Mouse (Mus musculus) MEL-GATA-1-ER (cell line): ENCODE results near the gene Gper1.

ENCODE experiments used
- DNase-seq: peaks from one replicate; pipeline ENCODE4 v3.0.0-alpha.2; 2012; ENCODE audit warnings: low read depth; ENCODE audit errors: extremely low read depth

Gene Gper1

DNA sequence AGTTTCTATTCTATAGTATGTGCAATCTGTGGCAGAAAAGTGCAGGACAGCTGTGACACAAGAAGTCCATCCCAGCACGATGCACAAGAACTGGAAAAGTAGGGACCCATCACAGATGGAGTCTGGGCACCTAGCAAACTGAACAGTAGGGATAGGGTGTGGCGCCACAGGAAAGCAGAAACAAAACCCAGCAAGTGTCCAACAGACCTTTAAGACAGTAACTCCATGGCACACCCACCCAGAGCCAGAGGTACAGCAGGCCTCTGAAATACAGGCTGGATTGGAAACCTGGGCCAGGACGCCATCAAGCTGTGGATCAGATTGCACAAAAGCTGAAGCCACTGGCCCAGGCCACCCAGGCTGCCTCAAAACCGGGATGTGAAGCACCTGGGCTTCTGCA, 20.0 kb downstream of the Gper1 start:
- DNase-seq = no peak

DNA sequence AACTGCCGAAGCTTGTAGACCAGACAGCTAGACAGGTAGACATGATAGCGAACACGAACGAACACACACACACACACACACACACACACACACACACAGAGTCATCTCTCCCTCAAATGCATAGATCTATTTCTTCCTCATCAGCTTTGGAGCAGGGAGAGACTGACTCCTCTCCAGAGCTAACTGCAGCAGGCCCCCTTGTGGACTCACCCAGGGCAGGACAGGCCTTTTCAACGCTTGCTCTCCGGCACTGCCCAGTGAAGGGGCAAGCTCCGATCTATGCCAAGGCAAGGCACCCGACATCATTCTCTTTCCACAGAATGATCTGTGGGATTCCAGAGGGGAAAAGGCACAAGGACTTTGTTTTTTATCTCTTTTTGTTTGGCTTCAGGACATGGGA, 22.3 kb downstream of the Gper1 start:
- DNase-seq = no peak

DNA sequence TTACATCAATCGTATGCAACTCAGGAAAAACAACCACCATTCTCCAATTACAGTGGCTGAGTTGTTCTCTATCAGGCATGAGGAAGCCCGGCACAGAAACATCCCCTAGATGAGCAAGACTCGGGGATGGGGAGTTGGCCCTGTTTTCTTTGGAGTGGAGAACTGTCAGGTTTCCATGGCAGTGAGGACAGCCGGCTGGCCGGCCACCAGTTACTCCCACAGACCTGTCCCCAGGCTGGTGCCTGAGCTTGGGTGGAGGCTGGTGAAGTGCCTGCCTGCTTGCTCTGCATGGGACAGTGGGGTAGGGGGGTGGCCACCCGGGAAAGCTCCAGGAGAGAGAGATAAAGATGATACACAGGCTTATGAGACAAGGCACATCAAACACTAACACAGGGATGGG, 25.1 kb downstream of the Gper1 start:
- no peak for DNase-seq

DNA sequence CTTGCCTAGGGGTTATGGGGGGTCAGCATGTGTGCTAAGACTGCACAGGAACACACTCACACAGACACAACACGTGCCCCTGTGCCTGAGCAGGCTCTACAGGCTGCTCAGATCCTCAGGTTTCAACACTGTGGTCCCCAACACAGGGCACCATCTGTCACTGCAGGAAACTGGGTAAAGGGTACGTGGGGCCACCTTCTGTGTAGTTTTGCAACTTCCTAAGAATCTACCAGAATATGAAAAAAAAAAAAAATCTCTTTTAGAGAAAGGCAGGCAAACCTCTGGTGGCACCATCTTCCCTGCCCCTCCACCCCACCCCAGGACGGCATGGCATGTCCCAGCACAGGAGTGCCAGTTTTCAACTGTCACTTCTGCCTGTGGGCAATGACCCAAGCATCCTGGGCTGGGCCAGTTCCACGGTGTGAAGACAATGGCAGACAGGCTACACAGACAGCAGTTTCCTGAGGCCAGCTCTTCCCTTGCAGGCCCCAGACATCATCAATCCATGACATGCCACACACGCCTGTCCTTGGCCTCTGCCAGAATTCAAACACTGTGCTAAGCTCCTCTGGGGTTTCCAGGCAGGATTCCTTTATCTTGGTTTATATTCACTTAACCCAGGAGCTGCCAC, 26.3 kb downstream of the Gper1 start:
- no peak for DNase-seq

DNA sequence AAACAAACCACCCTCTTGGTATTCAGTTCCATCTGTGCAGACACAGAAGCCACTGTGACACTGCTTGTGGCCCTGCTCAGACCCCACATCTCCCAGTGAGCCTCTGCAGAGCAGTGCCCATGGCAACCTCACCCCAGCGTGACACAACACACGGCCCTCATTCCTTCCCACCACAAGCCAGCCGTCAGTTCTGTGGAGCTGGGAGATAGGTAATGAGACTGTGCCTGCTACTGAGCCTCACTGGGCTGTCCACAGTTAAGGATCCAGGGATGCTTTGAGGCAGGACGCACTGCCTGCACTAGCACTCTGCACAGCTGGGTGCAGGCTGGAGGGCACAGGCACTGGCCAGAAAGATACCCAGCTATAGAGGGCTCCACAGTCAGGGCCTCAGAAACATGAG, 27.0 kb downstream of the Gper1 start:
- no peak for DNase-seq

DNA sequence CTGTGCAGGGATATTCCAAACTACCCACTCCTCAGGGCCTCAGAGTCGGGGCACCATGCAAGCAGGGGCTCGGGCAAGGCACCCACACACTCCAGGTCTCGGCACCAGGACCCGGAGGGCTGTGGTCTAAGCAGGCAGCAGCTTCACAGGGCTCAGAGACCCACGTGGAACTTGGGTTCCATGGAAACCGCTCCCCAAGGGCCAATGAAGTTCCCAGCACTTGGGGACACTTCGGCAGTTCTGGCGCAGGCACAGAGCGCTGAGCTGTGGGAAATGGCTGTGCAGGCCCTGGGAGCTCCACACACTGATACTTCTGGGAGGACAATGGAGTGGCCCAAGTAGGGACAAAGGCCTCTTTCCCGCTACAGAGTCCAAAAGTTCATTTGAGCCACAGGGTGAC, 30.1 kb downstream of the Gper1 start:
- DNase-seq = no peak

DNA sequence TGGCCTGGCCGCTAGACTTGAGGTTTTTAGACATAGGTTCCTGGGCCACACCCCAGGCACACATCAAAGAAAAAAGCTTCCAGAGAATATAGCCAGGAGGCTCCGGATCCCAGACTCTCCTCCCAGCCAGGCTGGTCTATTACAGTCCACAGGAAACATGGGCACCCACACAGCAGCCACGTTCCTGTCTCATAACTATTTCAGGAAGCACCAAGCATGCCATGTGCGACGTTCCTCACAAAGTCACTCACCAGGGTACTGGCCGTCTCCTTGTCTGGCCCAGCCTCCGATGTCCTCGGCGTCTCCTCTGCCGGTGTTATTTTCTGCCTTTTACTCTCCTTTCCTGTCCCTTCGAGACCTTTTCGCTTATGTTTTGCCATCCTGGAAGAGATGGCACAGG, 32.2 kb downstream of the Gper1 start:
- DNase-seq = no peak

DNA sequence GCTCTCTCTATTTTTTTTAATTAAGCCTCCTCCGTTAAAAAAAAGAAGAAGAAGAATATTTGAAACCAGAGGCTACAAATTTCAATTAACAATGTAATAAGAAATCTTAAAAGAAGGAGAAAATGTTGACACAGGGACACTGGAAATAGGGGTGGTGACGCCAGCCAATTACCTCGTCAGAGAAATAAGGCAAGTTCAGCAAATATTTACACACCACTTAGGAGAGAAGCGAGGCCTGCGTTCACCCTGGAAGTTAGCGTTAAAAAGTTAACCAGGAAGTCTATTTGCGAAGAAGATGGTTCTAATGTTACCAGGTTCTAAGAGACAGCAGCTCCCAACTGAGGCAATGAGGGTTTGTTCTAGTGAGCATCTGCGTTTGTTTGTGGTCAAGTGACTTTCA, 34.3 kb downstream of the Gper1 start:
- DNase-seq = no peak

DNA sequence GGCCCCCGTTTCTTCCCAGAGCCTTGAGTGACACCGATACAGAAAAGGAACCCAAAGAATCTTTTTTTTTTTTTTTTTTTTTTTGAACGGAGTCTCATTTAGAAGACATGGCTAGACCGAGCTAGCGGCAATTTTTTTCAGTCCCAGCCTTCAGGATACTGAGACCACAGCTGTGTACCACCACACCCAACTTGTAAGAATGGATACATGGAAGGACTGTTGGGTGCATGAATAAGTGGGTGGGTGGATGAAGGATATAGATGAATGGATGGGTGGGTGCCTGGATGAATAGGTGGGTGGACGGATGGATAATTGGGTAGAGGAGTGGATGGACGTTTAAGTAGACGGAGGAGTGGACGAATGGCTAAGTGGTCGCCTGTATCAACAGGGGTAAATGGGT, 37.0 kb downstream of the Gper1 start:
- no peak for DNase-seq

DNA sequence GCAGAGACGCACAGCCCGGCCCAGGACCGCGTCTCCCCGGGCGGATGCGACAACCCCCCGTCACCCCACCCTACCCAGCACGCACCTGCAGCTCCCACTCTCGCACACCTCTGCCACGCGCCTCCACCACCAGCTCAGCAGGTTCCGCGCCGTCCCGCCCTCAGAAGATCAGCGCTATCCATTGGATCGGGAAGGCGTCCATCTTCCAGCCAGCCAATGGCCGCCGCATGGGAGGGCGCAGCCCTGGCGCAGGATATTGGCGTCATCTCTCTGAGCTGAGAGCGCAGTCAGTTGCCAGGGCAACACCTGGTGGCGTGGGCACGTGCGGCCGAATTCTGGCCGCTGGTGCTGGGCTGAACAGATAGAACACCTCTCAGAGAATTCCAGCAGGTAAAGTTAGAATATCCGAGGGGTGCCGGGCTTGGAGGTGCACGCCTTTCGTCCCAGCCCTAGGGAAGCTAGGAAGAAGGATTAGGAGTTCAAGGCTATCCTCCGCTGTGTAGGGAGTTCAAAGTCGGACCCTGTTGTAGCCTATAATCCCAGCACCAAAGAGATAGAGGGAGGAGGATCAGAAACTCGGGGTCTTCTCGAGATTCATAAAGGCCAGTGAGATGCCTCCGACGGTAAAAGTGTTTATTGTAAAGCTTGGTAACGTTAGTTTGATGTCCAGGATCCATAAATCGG, 37.6 kb downstream of the Gper1 start, which contains the start of gene 3110082I17Rik:
Gene 3110082I17Rik, minus strand, starts transcription at position 144 of the 684 bp plus-strand sequence.
- DNase-seq = peak; percentile 91

DNA sequence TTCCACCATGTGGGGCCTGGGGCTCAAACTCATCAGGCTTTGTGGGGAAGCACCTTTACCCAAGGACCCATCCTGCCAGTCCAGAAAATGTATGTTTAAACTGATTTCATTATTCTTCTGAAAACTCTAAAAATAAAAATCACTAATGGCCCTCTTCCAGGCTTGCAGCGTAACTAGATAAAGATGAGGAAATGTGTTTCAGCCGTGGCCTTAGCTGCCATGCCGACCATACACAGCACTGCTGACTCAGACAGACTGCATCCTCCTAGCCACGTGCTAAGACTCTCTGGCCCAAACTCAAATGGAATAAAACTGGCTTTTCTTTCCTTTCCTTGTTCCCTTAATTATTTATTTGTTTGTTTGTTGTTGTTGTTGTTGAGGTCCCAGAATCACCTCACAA, 41.9 kb downstream of the Gper1 start:
- DNase-seq = no peak

DNA sequence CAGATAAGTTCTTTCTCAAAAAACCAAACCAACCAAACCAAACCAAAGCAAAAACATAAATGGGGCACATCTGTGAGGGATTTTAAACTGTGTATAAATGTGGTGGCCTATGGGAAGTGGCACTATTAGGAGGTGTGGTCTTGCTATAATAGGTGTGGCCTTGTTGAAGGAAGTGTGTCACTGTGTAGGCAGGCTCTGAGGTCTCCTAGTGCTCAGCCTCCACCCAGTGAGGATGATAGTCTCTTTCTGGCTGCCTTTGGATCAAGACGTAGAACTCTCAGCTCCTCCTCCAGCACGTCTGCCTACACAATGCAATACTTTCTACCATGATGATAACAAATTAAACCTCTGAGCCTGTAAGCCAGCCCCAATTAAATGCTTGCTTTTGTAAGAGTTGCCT, 43.4 kb downstream of the Gper1 start:
- DNase-seq = no peak

DNA sequence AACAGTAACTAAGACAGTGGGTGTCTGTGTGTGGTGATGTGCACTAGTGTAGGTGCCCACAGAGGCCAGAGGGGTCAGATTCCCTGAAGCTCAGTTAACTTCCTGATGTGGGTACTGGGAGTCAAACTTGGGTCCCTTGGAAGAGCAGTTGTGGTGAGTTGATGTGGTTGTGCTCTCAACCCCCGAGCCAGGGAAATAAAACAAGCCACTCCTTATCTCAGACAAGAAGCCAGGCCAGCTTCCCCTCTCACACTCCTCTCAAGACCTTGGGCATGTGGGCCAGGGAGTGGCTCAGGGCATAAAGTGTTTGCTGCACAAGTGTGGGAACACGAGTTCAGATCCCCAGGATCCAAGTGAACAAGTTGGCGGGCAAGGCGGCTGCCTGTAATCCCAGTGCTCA, 43.9 kb downstream of the Gper1 start:
- DNase-seq = no peak

DNA sequence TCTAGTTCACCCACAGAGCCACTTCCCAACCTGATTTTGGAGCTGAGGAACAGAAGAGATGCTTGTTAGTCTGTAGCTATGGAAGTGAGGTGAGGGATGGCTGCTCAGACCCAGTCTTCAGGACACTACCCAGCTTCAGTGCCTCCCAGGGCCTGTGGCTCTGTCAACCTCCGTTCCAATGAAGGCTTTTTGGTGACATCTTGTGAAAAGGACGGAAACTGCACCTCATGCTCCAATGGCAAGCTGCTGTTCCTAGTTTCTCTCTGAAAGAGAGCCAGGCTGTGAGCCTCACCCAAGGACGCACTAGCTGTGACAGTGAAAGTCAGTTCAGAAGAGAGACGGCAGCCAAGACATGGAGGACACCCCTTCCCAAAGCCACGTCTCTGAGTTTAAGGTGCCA, 45.0 kb downstream of the Gper1 start:
- DNase-seq = no peak

DNA sequence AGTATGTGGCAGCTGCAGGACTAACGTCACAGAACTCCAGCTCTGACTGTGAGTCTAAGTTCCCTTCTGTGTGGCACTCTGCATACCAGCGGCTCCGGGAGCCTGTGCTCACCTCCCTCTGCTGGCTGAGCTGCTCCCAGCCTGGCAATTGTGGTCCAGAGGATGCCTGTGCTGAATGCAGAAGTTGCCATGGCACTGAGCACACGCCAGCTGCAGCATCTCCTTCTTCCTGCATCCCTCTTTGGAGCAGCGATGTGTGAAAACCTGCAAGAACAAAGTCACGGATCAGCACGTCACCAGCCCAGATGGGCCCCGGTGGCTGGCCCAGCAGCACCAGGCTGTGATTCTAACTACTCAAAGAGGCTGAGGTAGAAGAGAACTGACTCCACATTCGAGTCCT, 51.8 kb downstream of the Gper1 start:
- DNase-seq = no peak
